In genomic region chr11:112798831-112799382, GRCm38 (mm10) we compare ENCODE assay signal across 11 mouse cellular contexts. TPM values are rescaled to one million over a fixed set of nuclear protein-coding genes. Genes with fewer than 3 reads are reported as not detected.
DNase-seq lines count a peak whose midpoint lies in the region; ATAC-seq lines count a peak whose summit lies in the region.
"Had no signal": no experiment of that assay in that cellular context is flagged by ENCODE, and none has a peak within 500 bp of the region (broad histone marks: within the 10 kb centered on the region; RNA-seq: fewer than 3 reads in every experiment).

No protein-coding gene starts in this region.

- H3K27ac ChIP-seq in forebrain, embryonic 12.5 days, result 0 out of 2 replicates have a peak overlapping the region, but pooled peaks have one; percentile 6
- no peak overlapping the region for H3K27ac ChIP-seq in forebrain, embryonic 11.5 days (ENCODE audit: low read depth, low read length)
- no peak overlapping the region for H3K27ac ChIP-seq in embryonic facial prominence, embryonic 13.5 days

- no peaks in the 10 kb centered on the region for H3K36me3 ChIP-seq in forebrain, embryonic 12.5 days (replicated peaks)
- H3K36me3 ChIP-seq in forebrain, embryonic 11.5 days (ENCODE audit: control insufficient read depth, insufficient read depth, low read length), result no peaks in the 10 kb centered on the region
- H3K36me3 ChIP-seq in embryonic facial prominence, embryonic 13.5 days, result no peaks in the 10 kb centered on the region

- H3K4me2 ChIP-seq in forebrain, embryonic 12.5 days, result no peak overlapping the region
- no peak overlapping the region for H3K4me2 ChIP-seq in forebrain, embryonic 11.5 days (ENCODE audit: low read depth, low read length, severe bottlenecking)
- H3K4me2 ChIP-seq in embryonic facial prominence, embryonic 13.5 days, result peak overlapping the region; percentile 35

- WGBS in forebrain, embryonic 12.5 days, result 69% methylated on average over 13 of the region's 13 CpGs
- 73% methylated on average over 13 of the region's 13 CpGs for WGBS in forebrain, embryonic 11.5 days
- WGBS in embryonic facial prominence, embryonic 13.5 days, result 36% methylated on average over 13 of the region's 13 CpGs

- no peak overlapping the region for H3K9ac ChIP-seq in forebrain, embryonic 12.5 days
- H3K9ac ChIP-seq in forebrain, embryonic 11.5 days (ENCODE audit: low read length), result no peak overlapping the region
- no peak overlapping the region for H3K9ac ChIP-seq in embryonic facial prominence, embryonic 13.5 days

- no peak for ATAC-seq in forebrain, embryonic 12.5 days (ENCODE audit: low FRiP score)
- no peak for ATAC-seq in forebrain, embryonic 11.5 days (replicated peaks; ENCODE audit: low FRiP score)
- ATAC-seq in embryonic facial prominence, embryonic 13.5 days (ENCODE audit: insufficient number of reproducible peaks, insufficient read depth, low FRiP score, low TSS enrichment, low read depth), result no peak
- ATAC-seq: intestine, postnatal 0 days had no signal

- no peaks in the 10 kb centered on the region for H3K9me3 ChIP-seq in forebrain, embryonic 12.5 days
- no peaks in the 10 kb centered on the region for H3K9me3 ChIP-seq in forebrain, embryonic 11.5 days (ENCODE audit: control insufficient read depth, low read length)
- H3K9me3 ChIP-seq in embryonic facial prominence, embryonic 13.5 days, result no peaks in the 10 kb centered on the region

- H3K4me1 ChIP-seq in forebrain, embryonic 12.5 days, result peaks cover 27% of the 10 kb centered on the region
- H3K4me1 ChIP-seq in forebrain, embryonic 11.5 days (replicated peaks; ENCODE audit: control insufficient read depth, insufficient read depth, low read length), result peaks cover 17% of the 10 kb centered on the region
- H3K4me1 ChIP-seq in embryonic facial prominence, embryonic 13.5 days, result peaks cover 11% of the 10 kb centered on the region

- H3K4me3 ChIP-seq in forebrain, embryonic 12.5 days (replicated peaks), result no peak overlapping the region
- no peak overlapping the region for H3K4me3 ChIP-seq in forebrain, embryonic 11.5 days (ENCODE audit: low read depth, low read length)
- H3K4me3 ChIP-seq in embryonic facial prominence, embryonic 13.5 days, result no peak overlapping the region
- H3K4me3 ChIP-seq: myocyte had no signal

- H3K27me3 ChIP-seq in forebrain, embryonic 12.5 days, result no peaks in the 10 kb centered on the region
- H3K27me3 ChIP-seq in forebrain, embryonic 11.5 days (ENCODE audit: control insufficient read depth, insufficient read depth, low read length), result no peaks in the 10 kb centered on the region
- peaks cover 3% of the 10 kb centered on the region for H3K27me3 ChIP-seq in embryonic facial prominence, embryonic 13.5 days

- DNase-seq in forebrain, embryonic 11.5 days (ENCODE audit: low spot score), result no peak
- DNase-seq in layer of hippocampus, adult 8-10 months (ENCODE audit: low spot score in 2 of 2), result peak; percentile 29 to 33
- DNase-seq in layer of hippocampus, adult 9-10 months (ENCODE audit: low spot score), result no peak
- peak; percentile 25 to 27 for DNase-seq in layer of hippocampus, postnatal 36 days
- DNase-seq in spleen, postnatal 4 days (ENCODE audit: low spot score in 2 of 2), result no peak
- no peak for DNase-seq in adrenal gland, adult 8-10 months

RNA-seq across cellular contexts. Expression of gene Sox9, which starts 16.9 kb away (rescaled TPM):
- 152 and 186 TPM in 2 replicates for polyA plus RNA-seq in forebrain, embryonic 12.5 days (2016; fragmentation: Nextera tagmentation; extraction: Ambion mirVana)
- 165 and 180 TPM in 2 replicates for polyA plus RNA-seq in forebrain, embryonic 11.5 days (2014; fragmentation: Nextera tagmentation; extraction: Ambion mirVana)
- total RNA-seq in layer of hippocampus, adult 8-10 months (2022), result 10 to 100 TPM; 25.6 to 45.4 (median 32.4) TPM
- 108 and 155 TPM in 2 replicates for polyA plus RNA-seq in embryonic facial prominence, embryonic 13.5 days (2015; fragmentation: Nextera tagmentation; extraction: Ambion mirVana)
- total RNA-seq in layer of hippocampus, postnatal 36 days (2021), result 10 to 100 TPM; 25.8 to 27.2 TPM
- total RNA-seq in adrenal gland, adult 8-10 months (2022), result 1 to 10 TPM; 1.2 to 3.8 (median 2.5) TPM
- total RNA-seq: megakaryocyte-erythroid progenitor cell, adult 5-6 weeks had no signal

Comparison
In these comparisons a context has a peak if more than half of its experiments do, and no peak if none do; other contexts are left out.
1. DNase-seq: peak in layer of hippocampus, adult 8-10 months (2 of 2) and layer of hippocampus, postnatal 36 days (2 of 2); none in forebrain, embryonic 11.5 days (single experiment), layer of hippocampus, adult 9-10 months (single experiment), spleen, postnatal 4 days (0 of 2) and adrenal gland, adult 8-10 months (single experiment).
2. RNA of gene Sox9, which starts 16.9 kb away (total RNA-seq): 25.6 to 45.4 TPM in layer of hippocampus, adult 8-10 months and 25.8 to 27.2 TPM in layer of hippocampus, postnatal 36 days; 1.2 to 3.8 TPM in adrenal gland, adult 8-10 months; every median in the first group is over 4 times any median in the second.